Mouse (Mus musculus) CH12.LX (cell line): ENCODE data around the gene Zbtb7a. TPM values are rescaled to one million over a fixed set of nuclear protein-coding genes. Genes with fewer than 3 reads are reported as not detected.

ENCODE experiments used
- DNase-seq: peaks from one replicate; pipeline ENCODE4 v3.0.0-alpha.2; 2013; ENCODE audit errors: extremely low read depth
- H3K27ac ChIP-seq: 2 replicates; pipeline ENCODE4 v1.5.1; 2012; ENCODE audit warnings: low read depth, mild to moderate bottlenecking, control low read depth, moderate library complexity; ENCODE audit not compliant: insufficient read depth
- H3K27me3 ChIP-seq: replicated peaks from 2 replicates; pipeline ENCODE3; 2012; ENCODE audit warnings: inconsistent platforms
- H3K36me3 ChIP-seq, 2 experiments: replicated peaks in 1 of 2; 2 replicates each; pipeline versions ENCODE3 to v1.6.1; 2012; ENCODE audit warnings: inconsistent platforms in 1 of 2, low read length in 1 of 2, mild to moderate bottlenecking in 1 of 2, mixed read lengths in 1 of 2, moderate library complexity in 1 of 2; ENCODE audit not compliant: control insufficient read depth in 1 of 2, insufficient read depth in 1 of 2
- H3K4me1 ChIP-seq, 2 experiments: 2 replicates each; pipeline ENCODE4 v1.6.1; 2012; ENCODE audit warnings: inconsistent platforms in 1 of 2, moderate library complexity in 1 of 2; ENCODE audit not compliant: insufficient read depth in 2 of 2, control insufficient read depth in 1 of 2
- H3K4me2 ChIP-seq: 2 replicates; pipeline ENCODE4 v1.6.1; 2012; ENCODE audit warnings: low read depth, mild to moderate bottlenecking, control low read depth; ENCODE audit not compliant: poor library complexity, insufficient read depth, severe bottlenecking
- H3K4me3 ChIP-seq, 3 experiments: fragments of 150-350 bp in 1 of 3; sonication (generic) in 1 of 3; replicated peaks in 1 of 3; 2 replicates each; pipeline versions ENCODE3 to v1.5.1; 2011 to 2012; ENCODE audit warnings: low read depth in 2 of 3, low read length in 2 of 3, mild to moderate bottlenecking in 2 of 3, moderate library complexity in 2 of 3, control low read depth in 1 of 3, improper control_type of control experiment in 1 of 3, inconsistent platforms in 1 of 3, mixed read lengths in 1 of 3; ENCODE audit not compliant: poor library complexity in 1 of 3
- H3K79me2 ChIP-seq: replicated peaks from 2 replicates; pipeline ENCODE4 v1.6.1; 2012; ENCODE audit warnings: mild to moderate bottlenecking, moderate library complexity; ENCODE audit not compliant: control insufficient read depth, poor library complexity, insufficient read depth, severe bottlenecking; ENCODE audit errors: extremely low read depth
- H3K9ac ChIP-seq: 2 replicates; pipeline ENCODE4 v1.6.1; 2012; ENCODE audit warnings: low read depth, mild to moderate bottlenecking, control low read depth, moderate library complexity; ENCODE audit not compliant: insufficient read depth
- H3K9me3 ChIP-seq: replicated peaks from 2 replicates; pipeline ENCODE3; 2012; ENCODE audit warnings: low read length, inconsistent platforms, mixed read lengths
- CHD2 ChIP-seq: IDR thresholded peaks from 2 replicates; pipeline ENCODE4 v1.6.1; 2011; ENCODE audit warnings: low read length, improper control_type of control experiment
- E2F4 ChIP-seq: IDR thresholded peaks from 2 replicates; pipeline ENCODE4 v1.6.1; 2011; ENCODE audit warnings: low read depth, low read length, improper control_type of control experiment; ENCODE audit not compliant: insufficient replicate concordance
- ELF1 ChIP-seq: IDR thresholded peaks from 2 replicates; pipeline ENCODE4 v1.6.1; 2014; ENCODE audit warnings: low read depth, mild to moderate bottlenecking, inconsistent platforms, low read length, improper control_type of control experiment
- ETS1 ChIP-seq: conservative IDR thresholded peaks from 2 replicates; pipeline ENCODE4 v1.6.1; 2012; ENCODE audit warnings: low read depth, mild to moderate bottlenecking, inconsistent platforms, low read length, improper control_type of control experiment, moderate library complexity
- GABPA ChIP-seq: IDR thresholded peaks from 2 replicates; pipeline ENCODE4 v1.6.1; 2012; ENCODE audit warnings: low read depth, low read length, improper control_type of control experiment, inconsistent platforms; ENCODE audit not compliant: insufficient replicate concordance
- HCFC1 ChIP-seq: IDR thresholded peaks from 2 replicates; pipeline ENCODE4 v1.6.1; 2012; ENCODE audit warnings: low read depth, mild to moderate bottlenecking, inconsistent platforms, low read length, improper control_type of control experiment
- IRF4 ChIP-seq: IDR thresholded peaks from 2 replicates; pipeline ENCODE4 v1.6.1; 2014; ENCODE audit warnings: low read depth, mild to moderate bottlenecking, inconsistent platforms, low read length, improper control_type of control experiment
- KAT2A ChIP-seq: IDR thresholded peaks from 2 replicates; pipeline ENCODE4 v1.6.1; 2012; ENCODE audit warnings: low read length, improper control_type of control experiment, inconsistent platforms; ENCODE audit not compliant: insufficient replicate concordance
- MAZ ChIP-seq: IDR thresholded peaks from 2 replicates; pipeline ENCODE4 v1.6.1; 2012; ENCODE audit warnings: low read depth, mild to moderate bottlenecking, inconsistent platforms, low read length, improper control_type of control experiment, moderate library complexity
- MEF2A ChIP-seq: IDR thresholded peaks from 2 replicates; pipeline ENCODE4 v1.6.1; 2014; ENCODE audit warnings: low read depth, mild to moderate bottlenecking, inconsistent platforms, low read length, improper control_type of control experiment, borderline replicate concordance
- MYC ChIP-seq: IDR thresholded peaks from 2 replicates; pipeline ENCODE4 v1.6.1; 2011; ENCODE audit warnings: low read depth, mild to moderate bottlenecking, improper control_type of control experiment, low read length
- NELFE ChIP-seq: IDR thresholded peaks from 2 replicates; pipeline ENCODE4 v1.6.1; 2011; ENCODE audit warnings: low read depth, low read length, improper control_type of control experiment
- NRF1 ChIP-seq: IDR thresholded peaks from 2 replicates; pipeline ENCODE4 v1.6.1; 2014; ENCODE audit warnings: low read depth, mild to moderate bottlenecking, inconsistent platforms, low read length, improper control_type of control experiment, moderate library complexity
- POLR2A ChIP-seq: IDR thresholded peaks from 2 replicates; pipeline ENCODE4 v1.6.1; 2011; ENCODE audit warnings: low read depth, mild to moderate bottlenecking, improper control_type of control experiment, low read length
- RCOR1 ChIP-seq: conservative IDR thresholded peaks from 2 replicates; pipeline ENCODE4 v1.6.1; 2012; ENCODE audit warnings: low read depth, mild to moderate bottlenecking, inconsistent platforms, low read length, improper control_type of control experiment
- SIN3A ChIP-seq: IDR thresholded peaks from 2 replicates; pipeline ENCODE4 v1.6.1; 2012; ENCODE audit warnings: low read length, improper control_type of control experiment, inconsistent platforms
- TBP ChIP-seq: conservative IDR thresholded peaks from 2 replicates; pipeline ENCODE4 v1.6.1; 2011; ENCODE audit warnings: low read depth, low read length, improper control_type of control experiment
- TCF12 ChIP-seq: IDR thresholded peaks from 2 replicates; pipeline ENCODE4 v1.6.1; 2014; ENCODE audit warnings: low read depth, mild to moderate bottlenecking, inconsistent platforms, low read length, improper control_type of control experiment
- UBTF ChIP-seq: IDR thresholded peaks from 2 replicates; pipeline ENCODE4 v1.6.1; 2012; ENCODE audit warnings: low read depth, mild to moderate bottlenecking, inconsistent platforms, low read length, improper control_type of control experiment, moderate library complexity
- USF1 ChIP-seq: IDR thresholded peaks from 2 replicates; pipeline ENCODE4 v1.6.1; 2014; ENCODE audit warnings: low read depth, mild to moderate bottlenecking, inconsistent platforms, low read length, improper control_type of control experiment
- USF2 ChIP-seq: conservative IDR thresholded peaks from 2 replicates; pipeline ENCODE4 v1.6.1; 2011; ENCODE audit warnings: low read depth, low read length, improper control_type of control experiment
- ZC3H11A ChIP-seq: IDR thresholded peaks from 2 replicates; pipeline ENCODE4 v1.6.1; 2012; ENCODE audit warnings: low read depth, mild to moderate bottlenecking, inconsistent platforms, low read length, improper control_type of control experiment
- ZKSCAN1 ChIP-seq: IDR thresholded peaks from 2 replicates; pipeline ENCODE4 v1.6.1; 2012; ENCODE audit warnings: low read depth, inconsistent platforms, low read length, improper control_type of control experiment, borderline replicate concordance
- ZMIZ1 ChIP-seq: IDR thresholded peaks from 2 replicates; pipeline ENCODE4 v1.6.1; 2012; ENCODE audit warnings: low read depth, mild to moderate bottlenecking, inconsistent platforms, low read length, improper control_type of control experiment
- ZNF384 ChIP-seq: IDR thresholded peaks from 2 replicates; pipeline ENCODE4 v1.6.1; 2012; ENCODE audit warnings: low read depth, low read length, improper control_type of control experiment, inconsistent platforms
- dilution Hi-C: fragments of 300-500 bp; cut with MboI; formaldehyde crosslinking; loops from 2 replicates; pipeline ENCODE4 v1.14.3; 2020; ENCODE audit warnings: low sequenced_read_pairs; ENCODE audit not compliant: extremely low pct_unique_long_range_greater_than_20kb, extremely low pct_ligation_motif_present
- in situ Hi-C: fragments of 300-500 bp; cut with MboI; formaldehyde crosslinking; loops from 3 replicates; pipeline ENCODE4 v1.14.3; 2019; ENCODE audit warnings: low sequenced_read_pairs, low pct_ligation_motif_present, low pct_unique_long_range_greater_than_20kb, mixed read lengths
- polyA plus RNA-seq: library from polyadenylated mRNA; unstranded; fragments of >175 nt; gene quantifications from 2 replicates; pipeline ENCODE4 v1.2.1, GENCODE M21; 2012; ENCODE audit warnings: low read depth; ENCODE audit not compliant: insufficient read length
- total RNA-seq, 2 experiments: library from RNA; depleted of rRNA; stranded (reverse); fragments of 300-350 nt in 1 of 2; fragments of >200 nt in 1 of 2; gene quantifications; 2 replicates each; pipeline ENCODE4 v1.2.3; 2012 to 2014

Gene Zbtb7a
- total and polyA plus RNA-seq, 3 experiments, result 3.0 to 21.3 (median 18.2) TPM

GRCm38 (mm10) chr10:81137252-81138130, 2.5 kb downstream of the Zbtb7a start:
- dilution Hi-C loops (no loop called here), in situ Hi-C loops (no loop called here)
- DNase-seq, result peak; percentile 96
- Histone ChIP-seq H3K9ac (peak overlapping the region; percentile 100), H3K4me1 (peaks cover 19 to 52% of the 10 kb centered on the region in 2 experiments), H3K4me3 (peak overlapping the region; percentile 85 to 90 (median 87)), H3K27ac (peak overlapping the region; percentile 82), H3K27me3 (no peaks in the 10 kb centered on the region), H3K79me2 (peaks cover 46% of the 10 kb centered on the region), H3K4me2 (no peak overlapping the region; the same call in 1 of the 2 replicates), H3K9me3 (no peaks in the 10 kb centered on the region), H3K36me3 (peaks cover 0 to 22% of the 10 kb centered on the region in 2 experiments)
- TF ChIP-seq CHD2, result peak; percentile 77
- peak; percentile 5; the same call in 1 of the 2 replicates for TF ChIP-seq IRF4
- peak; percentile 67 for TF ChIP-seq ELF1
- no peak for TF ChIP-seq E2F4
- no peak; the same call in 1 of the 2 replicates for TF ChIP-seq ETS1
- no peak for TF ChIP-seq TBP
- TF ChIP-seq GABPA, result peak; percentile 37; the same call in 1 of the 2 replicates
- TF ChIP-seq ZKSCAN1, result peak; percentile 46; the same call in 1 of the 2 replicates
- TF ChIP-seq SIN3A, result peak; percentile 42; the same call in 1 of the 2 replicates
- peak; percentile 99 for TF ChIP-seq ZNF384
- no peak for TF ChIP-seq NRF1
- peak; percentile 50 for TF ChIP-seq TCF12
- TF ChIP-seq HCFC1, result peak; percentile 93
- TF ChIP-seq RCOR1, result 0 out of 2 replicates have a peak, but pooled peaks have one; percentile 23
- peak; percentile 83 for TF ChIP-seq POLR2A
- no peak for TF ChIP-seq USF2
- TF ChIP-seq USF1, result no peak
- TF ChIP-seq UBTF, result peak; percentile 100
- peak; percentile 98 for TF ChIP-seq MAZ
- peak; percentile 60 for TF ChIP-seq ZMIZ1
- peak; percentile 87; the same call in 1 of the 2 replicates for TF ChIP-seq KAT2A
- TF ChIP-seq MEF2A, result peak; percentile 73
- peak; percentile 79 for TF ChIP-seq MYC
- no peak for TF ChIP-seq ZC3H11A
- TF ChIP-seq NELFE, result peak; percentile 64; the same call in 1 of the 2 replicates
